ENCODE assay signal across 20 mouse cellular contexts in the genomic region with DNA sequence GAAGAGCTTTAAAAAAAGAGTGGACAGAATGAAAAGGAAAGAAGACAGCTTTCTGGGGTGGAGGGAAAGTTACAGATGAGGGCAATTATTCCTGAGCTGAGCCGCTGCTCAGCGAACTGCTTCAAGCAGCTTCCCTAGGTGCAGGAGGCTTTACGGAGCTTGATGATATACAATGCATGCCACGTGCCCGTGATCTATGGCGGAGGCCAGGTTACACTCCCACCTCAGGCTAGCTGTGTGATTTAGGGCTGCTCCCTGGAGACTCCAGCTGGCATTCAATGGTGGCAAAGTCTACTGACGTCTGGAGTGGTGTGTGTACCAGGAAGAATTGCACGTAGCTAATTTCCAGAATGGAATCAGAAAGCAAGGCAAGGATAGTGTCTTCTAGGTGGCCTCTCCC.
DNase-seq lines count a peak whose midpoint lies in the region; ATAC-seq and TF ChIP-seq lines count a peak whose summit lies in the region.
"Had no signal": no experiment of that assay in that cellular context is flagged by ENCODE, and none has a peak within 500 bp of the region (broad histone marks: within the 10 kb centered on the region; RNA-seq: fewer than 3 reads in every experiment).

No protein-coding gene starts in this region.

- no peak overlapping the region for H3K27ac ChIP-seq in kidney, embryonic 14.5 days (ENCODE audit: low read depth, low read length)
- no peak overlapping the region for H3K27ac ChIP-seq in neural tube, embryonic 13.5 days (replicated peaks)
- no peak overlapping the region for H3K27ac ChIP-seq in cerebellum, adult 2 months (ENCODE audit: insufficient read depth, low read length)
- H3K27ac ChIP-seq: embryonic facial prominence, embryonic 10.5 days; forebrain, embryonic 13.5 days; gastrocnemius, adult 2 months; heart, embryonic 13.5 days; hindbrain, embryonic 12.5 days; hindbrain, postnatal 0 days had no signal

- no peak for DNase-seq in kidney, postnatal 36 days
- DNase-seq in kidney, postnatal 4 days: peak; percentile 3 to 12
- DNase-seq in kidney, adult 18-20 months: no peak
- DNase-seq in cerebellum, adult 2 months: no peak
- DNase-seq in right cerebral cortex, postnatal 25 days: no peak
- DNase-seq: adrenal gland, adult 2 months; adrenal gland, postnatal 25 days; cerebellum, adult 18-20 months; cerebellum, postnatal 10 days; forebrain, postnatal 0 days; gastrocnemius, adult 2 months; gastrocnemius, postnatal 36 days; heart, postnatal 36 days had no signal

- H3K4me1 ChIP-seq in kidney, embryonic 14.5 days (ENCODE audit: control insufficient read depth, insufficient read depth, low read length): no peaks in the 10 kb centered on the region
- H3K4me1 ChIP-seq in neural tube, embryonic 13.5 days (replicated peaks): peaks cover 8% of the 10 kb centered on the region; the same call in 1 of the 2 replicates
- no peaks in the 10 kb centered on the region for H3K4me1 ChIP-seq in cerebellum, adult 2 months (ENCODE audit: control insufficient read depth, insufficient read depth, low read length)
- H3K4me1 ChIP-seq: forebrain, embryonic 13.5 days; heart, embryonic 13.5 days; hindbrain, embryonic 12.5 days had no signal

- H3K36me3 ChIP-seq in kidney, embryonic 14.5 days (ENCODE audit: control insufficient read depth, insufficient read depth, low read length): no peaks in the 10 kb centered on the region
- H3K36me3 ChIP-seq in neural tube, embryonic 13.5 days: no peaks in the 10 kb centered on the region
- H3K36me3 ChIP-seq: embryonic facial prominence, embryonic 10.5 days; heart, embryonic 13.5 days; hindbrain, embryonic 12.5 days had no signal

- H3K9ac ChIP-seq in kidney, embryonic 14.5 days (ENCODE audit: low read depth, low read length): no peak overlapping the region
- no peak overlapping the region for H3K9ac ChIP-seq in neural tube, embryonic 13.5 days
- H3K9ac ChIP-seq: forebrain, embryonic 13.5 days; forebrain, postnatal 0 days; heart, embryonic 13.5 days; hindbrain, embryonic 12.5 days had no signal

- WGBS in kidney, embryonic 14.5 days: 7% methylated on average over 8 of the region's 8 CpGs
- 40% methylated on average over 8 of the region's 8 CpGs for WGBS in neural tube, embryonic 13.5 days
- 73% methylated on average over 8 of the region's 8 CpGs for WGBS in cerebellum, adult 2 months

- no peak overlapping the region for H3K4me3 ChIP-seq in kidney, embryonic 14.5 days (ENCODE audit: low read length)
- H3K4me3 ChIP-seq in neural tube, embryonic 13.5 days: no peak overlapping the region
- no peak overlapping the region for H3K4me3 ChIP-seq in cerebellum, adult 2 months (replicated peaks; ENCODE audit: insufficient read depth, low read depth, low read length)
- H3K4me3 ChIP-seq: embryonic facial prominence, embryonic 10.5 days; forebrain, embryonic 13.5 days; gastrocnemius, adult 2 months; heart, embryonic 13.5 days; hindbrain, embryonic 12.5 days had no signal

- no peak for TF ChIP-seq CTCF in cerebellum, adult 2 months (IDR thresholded peaks at IDR 0.05; ENCODE audit: borderline replicate concordance, insufficient read depth, low read depth, low read length)

- peak; percentile 94 for ATAC-seq in kidney, embryonic 14.5 days (ENCODE audit: low FRiP score, low TSS enrichment)
- ATAC-seq in neural tube, embryonic 13.5 days (ENCODE audit: low read depth): peak; percentile 86
- ATAC-seq: forebrain, embryonic 13.5 days; forebrain, postnatal 0 days; hindbrain, postnatal 0 days had no signal

- no peak for TF ChIP-seq POLR2A in cerebellum, adult 2 months (IDR thresholded peaks at IDR 0.05; ENCODE audit: borderline replicate concordance, insufficient read depth, low read length)

- peaks cover 10% of the 10 kb centered on the region for H3K27me3 ChIP-seq in kidney, embryonic 14.5 days (ENCODE audit: control insufficient read depth, insufficient read depth, low read length)
- no peaks in the 10 kb centered on the region for H3K27me3 ChIP-seq in neural tube, embryonic 13.5 days
- H3K27me3 ChIP-seq in cerebellum, adult 2 months (ENCODE audit: control insufficient read depth, insufficient read depth, low read length): no peaks in the 10 kb centered on the region
- H3K27me3 ChIP-seq: forebrain, embryonic 13.5 days; heart, embryonic 13.5 days; hindbrain, embryonic 12.5 days had no signal

- H3K4me2 ChIP-seq in kidney, embryonic 14.5 days (replicated peaks; ENCODE audit: low read depth, low read length): no peak overlapping the region
- H3K4me2 ChIP-seq in neural tube, embryonic 13.5 days: no peak overlapping the region
- H3K4me2 ChIP-seq: forebrain, embryonic 13.5 days; heart, embryonic 13.5 days; hindbrain, embryonic 12.5 days had no signal

- peaks cover 5% of the 10 kb centered on the region; the same call in 1 of the 2 replicates for H3K9me3 ChIP-seq in kidney, embryonic 14.5 days (ENCODE audit: control insufficient read depth, low read length)
- no peaks in the 10 kb centered on the region for H3K9me3 ChIP-seq in neural tube, embryonic 13.5 days
- H3K9me3 ChIP-seq: embryonic facial prominence, embryonic 10.5 days; forebrain, embryonic 13.5 days; hindbrain, embryonic 12.5 days had no signal

Comparison
In these comparisons a context has a peak if more than half of its experiments do, and no peak if none do; other contexts are left out.
1. DNase-seq: peak in kidney, postnatal 4 days (2 of 2); none in kidney, postnatal 36 days (0 of 2), kidney, adult 18-20 months (single experiment), cerebellum, adult 2 months (0 of 2) and right cerebral cortex, postnatal 25 days (single experiment).